Mouse (Mus musculus) limb, embryonic 13.5 days (tissue): ENCODE measurements at regions not wholly inside any gene's neighbourhood (a gene's known extent, or its start where the extent isn't known, plus 50 kb on each side); places are given as distances from the start of the nearest gene placed in this dataset.

ENCODE experiments used
- ATAC-seq: fragments of 200-750 bp; cut with Nextera tagmentation; 2 replicates; pipeline ENCODE4 v1.8.0; 2017; ENCODE audit warnings: low read depth, moderate number of reproducible peaks, moderate TSS enrichment; ENCODE audit not compliant: low FRiP score
- H3K27ac ChIP-seq: fragments of 300-500 bp; sonication (generic); 2 replicates; pipeline ENCODE4 v1.5.1; 2015; ENCODE audit warnings: inconsistent platforms, mild to moderate bottlenecking, moderate library complexity
- H3K27me3 ChIP-seq: fragments of 300-500 bp; sonication (generic); 2 replicates; pipeline ENCODE4 v1.6.1; 2015; ENCODE audit warnings: mild to moderate bottlenecking, inconsistent platforms
- H3K36me3 ChIP-seq: fragments of 300-500 bp; sonication (generic); 2 replicates; pipeline ENCODE4 v1.6.1; 2015; ENCODE audit warnings: inconsistent platforms, mild to moderate bottlenecking, moderate library complexity
- H3K4me1 ChIP-seq: fragments of 300-500 bp; sonication (generic); 2 replicates; pipeline ENCODE4 v1.6.1; 2015; ENCODE audit warnings: inconsistent platforms
- H3K4me2 ChIP-seq: fragments of 300-500 bp; sonication (generic); replicated peaks from 2 replicates; pipeline ENCODE4 v1.6.1; 2015; ENCODE audit warnings: inconsistent platforms, mild to moderate bottlenecking, moderate library complexity
- H3K4me3 ChIP-seq: fragments of 300-500 bp; sonication (generic); 2 replicates; pipeline ENCODE4 v1.5.1; 2015; ENCODE audit warnings: moderate library complexity, mild to moderate bottlenecking, inconsistent platforms
- H3K9ac ChIP-seq: fragments of 300-500 bp; sonication (generic); 2 replicates; pipeline ENCODE4 v1.6.1; 2015; ENCODE audit warnings: mild to moderate bottlenecking, inconsistent platforms
- H3K9me3 ChIP-seq: fragments of 300-500 bp; sonication (generic); 2 replicates; pipeline ENCODE4 v1.6.1; 2016; ENCODE audit warnings: inconsistent platforms
- WGBS: fragments of 180-500 bp; shearing (Covaris S2); methylation state at CpG from one replicate; pipeline ENCODE4 v1.1.7; 2015; 5-methylcytosine and 5-hydroxymethylcytosine counted together

GRCm38 (mm10) chr1:43292561-43292960 lies 95.8 kb upstream of the Fhl2 start:
- no peak for ATAC-seq
- H3K4me1 ChIP-seq = no peaks in the 10 kb centered on the region
- 86% methylated on average over 2 of the region's 2 CpGs for WGBS
- H3K36me3 ChIP-seq = no peaks in the 10 kb centered on the region
- no peak overlapping the region for H3K27ac ChIP-seq
- H3K4me2 ChIP-seq = no peak overlapping the region
- 0 out of 2 replicates have a peak, but pooled peaks cover 7% of the 10 kb centered on the region for H3K9me3 ChIP-seq
- no peaks in the 10 kb centered on the region for H3K27me3 ChIP-seq
- no peak overlapping the region for H3K4me3 ChIP-seq
- H3K9ac ChIP-seq = no peak overlapping the region

- no peak overlapping the region for H3K27ac ChIP-seq
- no peak overlapping the region for H3K4me3 ChIP-seq
- WGBS = 84% methylated on average over 11 of the region's 11 CpGs
- H3K36me3 ChIP-seq = no peaks in the 10 kb centered on the region
- no peak overlapping the region for H3K4me2 ChIP-seq
- ATAC-seq = no peak
- no peaks in the 10 kb centered on the region for H3K4me1 ChIP-seq
- H3K9me3 ChIP-seq = no peaks in the 10 kb centered on the region
- H3K27me3 ChIP-seq = no peaks in the 10 kb centered on the region
- H3K9ac ChIP-seq = no peak overlapping the region
Measured at GRCm38 (mm10) chr1:43294221-43295012, 97.6 kb upstream of the Fhl2 start.

- ATAC-seq = no peak
- no peak overlapping the region for H3K4me3 ChIP-seq
- peaks cover 13% of the 10 kb centered on the region for H3K4me1 ChIP-seq
- no peaks in the 10 kb centered on the region for H3K9me3 ChIP-seq
- no peak overlapping the region for H3K9ac ChIP-seq
- no peak overlapping the region for H3K27ac ChIP-seq
- no peaks in the 10 kb centered on the region for H3K36me3 ChIP-seq
- 78% methylated on average over 2 of the region's 2 CpGs for WGBS
- no peaks in the 10 kb centered on the region for H3K27me3 ChIP-seq
- H3K4me2 ChIP-seq = no peak overlapping the region
Measured at GRCm38 (mm10) chr1:43297579-43297978, 100.8 kb upstream of the Fhl2 start.

- Histone ChIP-seq H3K4me3 (no peak overlapping the region), H3K9me3 (no peaks in the 10 kb centered on the region), H3K9ac (no peak overlapping the region), H3K36me3 (no peaks in the 10 kb centered on the region), H3K4me2 (no peak overlapping the region), H3K27me3 (no peaks in the 10 kb centered on the region), H3K27ac (no peak overlapping the region), H3K4me1 (peaks cover 16% of the 10 kb centered on the region)
- 84% methylated on average over 3 of the region's 3 CpGs for WGBS
- no peak for ATAC-seq
Measured at GRCm38 (mm10) chr1:43298746-43299145, 102.0 kb upstream of the Fhl2 start.

- H3K4me2 ChIP-seq = no peak overlapping the region
- H3K4me3 ChIP-seq = no peak overlapping the region
- 51% methylated on average over 7 of the region's 7 CpGs for WGBS
- ATAC-seq = 0 out of 2 replicates have a peak, but pooled peaks have one; percentile 18
- no peaks in the 10 kb centered on the region for H3K27me3 ChIP-seq
- H3K4me1 ChIP-seq = peaks cover 16% of the 10 kb centered on the region
- H3K27ac ChIP-seq = no peak overlapping the region
- no peak overlapping the region for H3K9ac ChIP-seq
- H3K9me3 ChIP-seq = no peaks in the 10 kb centered on the region
- no peaks in the 10 kb centered on the region for H3K36me3 ChIP-seq
Measured at GRCm38 (mm10) chr1:43299490-43300302, 102.9 kb upstream of the Fhl2 start.

- Histone ChIP-seq H3K36me3 (no peaks in the 10 kb centered on the region), H3K4me3 (no peak overlapping the region), H3K4me1 (peaks cover 16% of the 10 kb centered on the region), H3K27me3 (no peaks in the 10 kb centered on the region), H3K9me3 (no peaks in the 10 kb centered on the region), H3K27ac (no peak overlapping the region), H3K9ac (no peak overlapping the region), H3K4me2 (no peak overlapping the region)
- WGBS = 82% methylated on average over 5 of the region's 5 CpGs
- ATAC-seq = no peak
Measured at GRCm38 (mm10) chr1:43300676-43301075, 103.9 kb upstream of the Fhl2 start.

- Histone ChIP-seq H3K27me3 (no peaks in the 10 kb centered on the region), H3K36me3 (no peaks in the 10 kb centered on the region), H3K9me3 (no peaks in the 10 kb centered on the region), H3K4me2 (no peak overlapping the region), H3K27ac (no peak overlapping the region), H3K4me3 (no peak overlapping the region), H3K4me1 (peaks cover 23% of the 10 kb centered on the region), H3K9ac (no peak overlapping the region)
- ATAC-seq = 0 out of 2 replicates have a peak, but pooled peaks have one; percentile 34
- WGBS = 58% methylated on average over 7 of the region's 7 CpGs
Measured at GRCm38 (mm10) chr1:43301866-43302571, 105.2 kb upstream of the Fhl2 start.

- no peaks in the 10 kb centered on the region for H3K9me3 ChIP-seq
- WGBS = 78% methylated on average over 7 of the region's 7 CpGs
Measured at GRCm38 (mm10) chr1:43302657-43303056, 105.9 kb upstream of the Fhl2 start.

GRCm38 (mm10) chr1:43305349-43306278 lies 108.8 kb upstream of the Fhl2 start:
- H3K4me2 ChIP-seq = no peak overlapping the region
- peak; percentile 38; the same call in 1 of the 2 replicates for ATAC-seq
- 37% methylated on average over 9 of the region's 9 CpGs for WGBS
- H3K9me3 ChIP-seq = no peaks in the 10 kb centered on the region
- no peak overlapping the region for H3K4me3 ChIP-seq
- H3K36me3 ChIP-seq = no peaks in the 10 kb centered on the region
- peaks cover 26% of the 10 kb centered on the region for H3K4me1 ChIP-seq
- no peaks in the 10 kb centered on the region for H3K27me3 ChIP-seq
- H3K27ac ChIP-seq = peak overlapping the region; percentile 49
- no peak overlapping the region for H3K9ac ChIP-seq

More at GRCm38 (mm10) chr1:43302657-43303056, 105.9 kb upstream of the Fhl2 start:
- Histone ChIP-seq H3K4me3 (no peak overlapping the region), H3K4me2 (no peak overlapping the region), H3K36me3 (no peaks in the 10 kb centered on the region), H3K27me3 (no peaks in the 10 kb centered on the region), H3K27ac (no peak overlapping the region), H3K4me1 (peaks cover 25% of the 10 kb centered on the region), H3K9ac (no peak overlapping the region)
- ATAC-seq = no peak

GRCm38 (mm10) chr1:43310711-43311695 lies 114.2 kb upstream of the Fhl2 start:
- Histone ChIP-seq H3K4me3 (no peak overlapping the region), H3K4me1 (peaks cover 21% of the 10 kb centered on the region), H3K27ac (peak overlapping the region; percentile 48; the same call in 1 of the 2 replicates), H3K4me2 (peak overlapping the region; percentile 43), H3K36me3 (no peaks in the 10 kb centered on the region), H3K9ac (peak overlapping the region; percentile 19; the same call in 1 of the 2 replicates), H3K9me3 (no peaks in the 10 kb centered on the region), H3K27me3 (no peaks in the 10 kb centered on the region)
- ATAC-seq = no peak
- WGBS = 37% methylated on average over 16 of the region's 16 CpGs
